Mouse (Mus musculus) lung, embryonic 16.5 days (tissue): ENCODE measurements around the gene Gm11437. TPM values are rescaled to one million over a fixed set of nuclear protein-coding genes. Genes with fewer than 3 reads are reported as not detected.

Experiments used
- polyA plus RNA-seq: library from polyadenylated mRNA; unstranded; fragments of >200 nt; fragmentation: Nextera tagmentation; extraction: Ambion mirVana; gene quantifications from 2 replicates; pipeline ENCODE4 v1.2.1, GENCODE M21; 2015

The Gm11437 gene
- polyA plus RNA-seq, 1 experiment from 2014 or later, result not detected

Other genes starting within 250 kb of the Gm11437 start
- gene Ddx52, start 225.4 kb downstream of the Gm11437 start, polyA plus RNA-seq, result 31.4 and 35.6 TPM in 2 replicates
- gene Synrg, start 203.0 kb downstream of the Gm11437 start, polyA plus RNA-seq, result 9.3 and 11.1 TPM in 2 replicates
- gene Dusp14, start 98.2 kb downstream of the Gm11437 start, polyA plus RNA-seq, result 26.1 and 29.8 TPM in 2 replicates
- gene Tada2a, start 37.9 kb downstream of the Gm11437 start, polyA plus RNA-seq, result 31.6 and 32.4 TPM in 2 replicates
- 11.2 and 11.3 TPM in 2 replicates for gene Acaca, start 37.8 kb downstream of the Gm11437 start, polyA plus RNA-seq